Mouse (Mus musculus) thymus, adult 2 months (tissue): ENCODE measurements at regions not wholly inside any gene's neighbourhood (a gene's known extent, or its start where the extent isn't known, plus 50 kb on each side); places are given as distances from the start of the nearest gene placed in this dataset.
A peak's percentile ranks its signal among the peaks of the same experiment; 100 is the strongest.

Experiments
- DNase-seq: peaks from one replicate; pipeline ENCODE4 v3.0.0; 2021
- H3K27ac ChIP-seq: fragments of 200-500 bp; 2 replicates; pipeline ENCODE4 v1.5.1; 2012; ENCODE audit warnings: low read length, control low read depth; ENCODE audit not compliant: control insufficient read depth, insufficient read depth
- H3K27me3 ChIP-seq: fragments of 200-500 bp; 2 replicates; pipeline ENCODE4 v1.6.1; 2012; ENCODE audit warnings: mild to moderate bottlenecking, low read length, moderate library complexity, mixed read lengths; ENCODE audit not compliant: control insufficient read depth, insufficient read depth
- H3K36me3 ChIP-seq: fragments of 200-500 bp; 2 replicates; pipeline ENCODE4 v1.6.1; 2012; ENCODE audit warnings: mild to moderate bottlenecking, low read length, moderate library complexity; ENCODE audit not compliant: control insufficient read depth, insufficient read depth
- H3K4me1 ChIP-seq: fragments of 200-500 bp; replicated peaks from 2 replicates; pipeline ENCODE4 v1.6.1; 2012; ENCODE audit warnings: low read length; ENCODE audit not compliant: control insufficient read depth, insufficient read depth
- H3K4me3 ChIP-seq: fragments of 200-500 bp; 2 replicates; pipeline ENCODE4 v1.5.1; 2012; ENCODE audit warnings: mild to moderate bottlenecking, low read length, control low read depth, moderate library complexity; ENCODE audit not compliant: control insufficient read depth, insufficient read depth
- CTCF ChIP-seq: fragments of 200-500 bp; IDR thresholded peaks from 2 replicates; pipeline ENCODE4 v1.5.1; 2012; ENCODE audit warnings: mild to moderate bottlenecking, control low read depth, low read length, moderate library complexity, borderline replicate concordance; ENCODE audit not compliant: control insufficient read depth, poor library complexity, insufficient read depth; ENCODE audit errors: extremely low read depth
- POLR2A ChIP-seq: fragments of 200-500 bp; IDR thresholded peaks from 2 replicates; pipeline ENCODE4 v1.6.1; 2012; ENCODE audit warnings: mild to moderate bottlenecking, low read length, control low read depth, moderate library complexity; ENCODE audit not compliant: control insufficient read depth, poor library complexity, insufficient read depth; ENCODE audit errors: extremely low read depth
- WGBS: fragments of 180-500 bp; shearing (Covaris S2); methylation state at CpG from one replicate; pipeline ENCODE4 v1.1.7; 2018; 5-methylcytosine and 5-hydroxymethylcytosine counted together

GRCm38 (mm10) chr13:71008216-71008615, 166.6 kb upstream of the Adamts16 start:
- DNase-seq, result no peak
- H3K36me3 ChIP-seq, result no peaks in the 10 kb centered on the region
- 29% methylated on average over 3 of the region's 3 CpGs for WGBS

GRCm38 (mm10) chr13:71006117-71006516, 164.5 kb upstream of the Adamts16 start:
- TF ChIP-seq POLR2A (no peak), CTCF (no peak)
- Histone ChIP-seq H3K4me1 (no peaks in the 10 kb centered on the region), H3K36me3 (no peaks in the 10 kb centered on the region), H3K4me3 (no peak overlapping the region), H3K27ac (no peak overlapping the region), H3K27me3 (no peaks in the 10 kb centered on the region)
- DNase-seq, result peak; percentile 7
- WGBS, result 6% methylated on average over 1 of the region's 1 CpGs

More at GRCm38 (mm10) chr13:71008216-71008615, 166.6 kb upstream of the Adamts16 start:
- Histone ChIP-seq H3K4me1 (no peaks in the 10 kb centered on the region), H3K4me3 (no peak overlapping the region), H3K27me3 (no peaks in the 10 kb centered on the region), H3K27ac (no peak overlapping the region)
- TF ChIP-seq CTCF (no peak), POLR2A (no peak)

- no peaks in the 10 kb centered on the region for H3K4me1 ChIP-seq
- TF ChIP-seq POLR2A, result no peak
- no peaks in the 10 kb centered on the region for H3K27me3 ChIP-seq
- DNase-seq, result no peak
- 80% methylated on average over 3 of the region's 3 CpGs for WGBS
- no peaks in the 10 kb centered on the region for H3K36me3 ChIP-seq
- H3K27ac ChIP-seq, result no peak overlapping the region
- H3K4me3 ChIP-seq, result no peak overlapping the region
Observed at GRCm38 (mm10) chr13:71003517-71003916, 161.9 kb upstream of the Adamts16 start.

- TF ChIP-seq CTCF (no peak), POLR2A (no peak)
- no peaks in the 10 kb centered on the region for H3K36me3 ChIP-seq
- DNase-seq, result peak; percentile 13
- no peaks in the 10 kb centered on the region for H3K27me3 ChIP-seq
- H3K4me3 ChIP-seq, result no peak overlapping the region
- H3K27ac ChIP-seq, result no peak overlapping the region
- WGBS, result 7% methylated on average over 2 of the region's 2 CpGs
- H3K4me1 ChIP-seq, result no peaks in the 10 kb centered on the region
Observed at GRCm38 (mm10) chr13:71001278-71001677, 159.7 kb upstream of the Adamts16 start.

- H3K4me3 ChIP-seq, result no peak overlapping the region
- no peak overlapping the region for H3K27ac ChIP-seq
- 78% methylated on average over 5 of the region's 5 CpGs for WGBS
- DNase-seq, result no peak
- H3K36me3 ChIP-seq, result no peaks in the 10 kb centered on the region
- TF ChIP-seq CTCF, result no peak
- no peak for TF ChIP-seq POLR2A
- H3K27me3 ChIP-seq, result no peaks in the 10 kb centered on the region
- no peaks in the 10 kb centered on the region for H3K4me1 ChIP-seq
Observed at GRCm38 (mm10) chr13:71000422-71001008, 158.9 kb upstream of the Adamts16 start.

- no peak overlapping the region for H3K4me3 ChIP-seq
- H3K4me1 ChIP-seq, result no peaks in the 10 kb centered on the region
- H3K36me3 ChIP-seq, result no peaks in the 10 kb centered on the region
- 71% methylated on average over 1 of the region's 1 CpGs for WGBS
- no peak for DNase-seq
- H3K27ac ChIP-seq, result no peak overlapping the region
- no peak for TF ChIP-seq CTCF
- TF ChIP-seq POLR2A, result no peak
- H3K27me3 ChIP-seq, result no peaks in the 10 kb centered on the region
Observed at GRCm38 (mm10) chr13:70993522-70993921, 151.9 kb upstream of the Adamts16 start.

GRCm38 (mm10) chr13:70989999-70990645, 148.5 kb upstream of the Adamts16 start:
- TF ChIP-seq CTCF (no peak), POLR2A (no peak)
- 96% methylated on average over 10 of the region's 10 CpGs for WGBS
- DNase-seq, result no peak
- Histone ChIP-seq H3K27me3 (no peaks in the 10 kb centered on the region), H3K36me3 (no peaks in the 10 kb centered on the region), H3K4me3 (no peak overlapping the region), H3K4me1 (no peaks in the 10 kb centered on the region), H3K27ac (no peak overlapping the region)
